Mouse (Mus musculus) splenic B cell, adult 2 months (primary cell): ENCODE measurements around the gene Klf5.

ENCODE experiments used
- DNase-seq: peaks from one replicate; pipeline ENCODE4 v3.0.0-alpha.2; 2011; ENCODE audit warnings: low read depth, low spot score
- H3K27me3 ChIP-seq: 2 replicates; pipeline ENCODE4 v1.6.1; 2012; ENCODE audit warnings: mild to moderate bottlenecking, low read length, moderate library complexity, mixed read lengths; ENCODE audit not compliant: control insufficient read depth, poor library complexity, insufficient read depth, severe bottlenecking
- H3K36me3 ChIP-seq: 2 replicates; pipeline ENCODE4 v1.6.1; 2012; ENCODE audit warnings: mild to moderate bottlenecking, low read length, moderate library complexity, mixed read lengths; ENCODE audit not compliant: control insufficient read depth, poor library complexity, insufficient read depth, severe bottlenecking

Klf5 gene

GRCm38 (mm10) chr14:99339021-99339420, 40.5 kb downstream of the Klf5 start:
- Histone ChIP-seq H3K27me3 (no peaks in the 10 kb centered on the region), H3K36me3 (no peaks in the 10 kb centered on the region; the same call in 1 of the 2 replicates)
- DNase-seq: no peak

GRCm38 (mm10) chr14:99339681-99340522, 41.4 kb downstream of the Klf5 start:
- DNase-seq: no peak

GRCm38 (mm10) chr14:99340703-99341102, 42.2 kb downstream of the Klf5 start:
- Histone ChIP-seq H3K27me3 (no peaks in the 10 kb centered on the region), H3K36me3 (no peaks in the 10 kb centered on the region; the same call in 1 of the 2 replicates)
- no peak for DNase-seq

More at GRCm38 (mm10) chr14:99339681-99340522, 41.4 kb downstream of the Klf5 start:
- no peaks in the 10 kb centered on the region for H3K27me3 ChIP-seq
- H3K36me3 ChIP-seq: no peaks in the 10 kb centered on the region; the same call in 1 of the 2 replicates

- no peak for DNase-seq
- no peaks in the 10 kb centered on the region for H3K36me3 ChIP-seq
- no peaks in the 10 kb centered on the region for H3K27me3 ChIP-seq
Measured at GRCm38 (mm10) chr14:99348175-99348764, 49.8 kb downstream of the Klf5 start.

GRCm38 (mm10) chr14:99349606-99350005, 51.1 kb downstream of the Klf5 start:
- no peak for DNase-seq
- no peaks in the 10 kb centered on the region for H3K27me3 ChIP-seq
- no peaks in the 10 kb centered on the region for H3K36me3 ChIP-seq

- Histone ChIP-seq H3K27me3 (no peaks in the 10 kb centered on the region), H3K36me3 (no peaks in the 10 kb centered on the region)
- DNase-seq: no peak
Measured at GRCm38 (mm10) chr14:99352989-99353388, 54.5 kb downstream of the Klf5 start.

GRCm38 (mm10) chr14:99354046-99354445, 55.6 kb downstream of the Klf5 start:
- Histone ChIP-seq H3K27me3 (no peaks in the 10 kb centered on the region), H3K36me3 (no peaks in the 10 kb centered on the region)
- no peak for DNase-seq

GRCm38 (mm10) chr14:99354761-99355609, 56.5 kb downstream of the Klf5 start:
- DNase-seq: no peak
- no peaks in the 10 kb centered on the region for H3K36me3 ChIP-seq
- no peaks in the 10 kb centered on the region for H3K27me3 ChIP-seq

GRCm38 (mm10) chr14:99355610-99355870, 57.0 kb downstream of the Klf5 start:
- no peaks in the 10 kb centered on the region for H3K27me3 ChIP-seq
- no peaks in the 10 kb centered on the region for H3K36me3 ChIP-seq
- DNase-seq: no peak

GRCm38 (mm10) chr14:99362956-99363355, 64.5 kb downstream of the Klf5 start:
- H3K36me3 ChIP-seq: no peaks in the 10 kb centered on the region
- no peak for DNase-seq
- no peaks in the 10 kb centered on the region for H3K27me3 ChIP-seq

GRCm38 (mm10) chr14:99364007-99364784, 65.7 kb downstream of the Klf5 start:
- Histone ChIP-seq H3K36me3 (no peaks in the 10 kb centered on the region), H3K27me3 (no peaks in the 10 kb centered on the region)
- no peak for DNase-seq
